Mouse (Mus musculus) CH12.LX (cell line): ENCODE data around the gene Timm44. TPM values are rescaled to one million over a fixed set of nuclear protein-coding genes. Genes with fewer than 3 reads are reported as not detected.

ENCODE experiments used
- DNase-seq: peaks from one replicate; pipeline ENCODE4 v3.0.0-alpha.2; 2013; ENCODE audit errors: extremely low read depth
- H3K27ac ChIP-seq: 2 replicates; pipeline ENCODE4 v1.5.1; 2012; ENCODE audit warnings: low read depth, mild to moderate bottlenecking, control low read depth, moderate library complexity; ENCODE audit not compliant: insufficient read depth
- H3K27me3 ChIP-seq: replicated peaks from 2 replicates; pipeline ENCODE3; 2012; ENCODE audit warnings: inconsistent platforms
- H3K36me3 ChIP-seq, 2 experiments: replicated peaks in 1 of 2; 2 replicates each; pipeline versions ENCODE3 to v1.6.1; 2012; ENCODE audit warnings: inconsistent platforms in 1 of 2, low read length in 1 of 2, mild to moderate bottlenecking in 1 of 2, mixed read lengths in 1 of 2, moderate library complexity in 1 of 2; ENCODE audit not compliant: control insufficient read depth in 1 of 2, insufficient read depth in 1 of 2
- H3K4me1 ChIP-seq, 2 experiments: 2 replicates each; pipeline ENCODE4 v1.6.1; 2012; ENCODE audit warnings: inconsistent platforms in 1 of 2, moderate library complexity in 1 of 2; ENCODE audit not compliant: insufficient read depth in 2 of 2, control insufficient read depth in 1 of 2
- H3K4me2 ChIP-seq: 2 replicates; pipeline ENCODE4 v1.6.1; 2012; ENCODE audit warnings: low read depth, mild to moderate bottlenecking, control low read depth; ENCODE audit not compliant: poor library complexity, insufficient read depth, severe bottlenecking
- H3K4me3 ChIP-seq, 3 experiments: fragments of 150-350 bp in 1 of 3; sonication (generic) in 1 of 3; replicated peaks in 1 of 3; 2 replicates each; pipeline versions ENCODE3 to v1.5.1; 2011 to 2012; ENCODE audit warnings: low read depth in 2 of 3, low read length in 2 of 3, mild to moderate bottlenecking in 2 of 3, moderate library complexity in 2 of 3, control low read depth in 1 of 3, improper control_type of control experiment in 1 of 3, inconsistent platforms in 1 of 3, mixed read lengths in 1 of 3; ENCODE audit not compliant: poor library complexity in 1 of 3
- H3K79me2 ChIP-seq: replicated peaks from 2 replicates; pipeline ENCODE4 v1.6.1; 2012; ENCODE audit warnings: mild to moderate bottlenecking, moderate library complexity; ENCODE audit not compliant: control insufficient read depth, poor library complexity, insufficient read depth, severe bottlenecking; ENCODE audit errors: extremely low read depth
- H3K9ac ChIP-seq: 2 replicates; pipeline ENCODE4 v1.6.1; 2012; ENCODE audit warnings: low read depth, mild to moderate bottlenecking, control low read depth, moderate library complexity; ENCODE audit not compliant: insufficient read depth
- H3K9me3 ChIP-seq: replicated peaks from 2 replicates; pipeline ENCODE3; 2012; ENCODE audit warnings: low read length, inconsistent platforms, mixed read lengths
- BHLHE40 ChIP-seq: IDR thresholded peaks from 2 replicates; pipeline ENCODE4 v1.6.1; 2011; ENCODE audit warnings: mild to moderate bottlenecking, low read depth, low read length, improper control_type of control experiment
- CHD1 ChIP-seq: IDR thresholded peaks from 2 replicates; pipeline ENCODE4 v1.6.1; 2012; ENCODE audit warnings: low read depth, low read length, improper control_type of control experiment, inconsistent platforms
- CHD2 ChIP-seq: IDR thresholded peaks from 2 replicates; pipeline ENCODE4 v1.6.1; 2011; ENCODE audit warnings: low read length, improper control_type of control experiment
- CTCF ChIP-seq, 2 experiments: IDR thresholded peaks in 1 of 2; conservative IDR thresholded peaks in 1 of 2; 2 replicates each; pipeline ENCODE4 v1.5.1; 2011 to 2012; ENCODE audit warnings: low read depth in 2 of 2, low read length in 2 of 2, improper control_type of control experiment in 1 of 2, inconsistent platforms in 1 of 2, mild to moderate bottlenecking in 1 of 2, moderate library complexity in 1 of 2
- ELF1 ChIP-seq: IDR thresholded peaks from 2 replicates; pipeline ENCODE4 v1.6.1; 2014; ENCODE audit warnings: low read depth, mild to moderate bottlenecking, inconsistent platforms, low read length, improper control_type of control experiment
- EP300 ChIP-seq: IDR thresholded peaks from 2 replicates; pipeline ENCODE4 v1.6.1; 2011; ENCODE audit warnings: low read length, improper control_type of control experiment
- HCFC1 ChIP-seq: IDR thresholded peaks from 2 replicates; pipeline ENCODE4 v1.6.1; 2012; ENCODE audit warnings: low read depth, mild to moderate bottlenecking, inconsistent platforms, low read length, improper control_type of control experiment
- IRF4 ChIP-seq: IDR thresholded peaks from 2 replicates; pipeline ENCODE4 v1.6.1; 2014; ENCODE audit warnings: low read depth, mild to moderate bottlenecking, inconsistent platforms, low read length, improper control_type of control experiment
- JUN ChIP-seq: IDR thresholded peaks from 2 replicates; pipeline ENCODE4 v1.6.1; 2011; ENCODE audit warnings: low read depth, mild to moderate bottlenecking, low read length, improper control_type of control experiment, moderate library complexity; ENCODE audit not compliant: insufficient read depth
- JUND ChIP-seq: conservative IDR thresholded peaks from 2 replicates; pipeline ENCODE4 v1.6.1; 2011; ENCODE audit warnings: low read depth, low read length, improper control_type of control experiment
- KAT2A ChIP-seq: IDR thresholded peaks from 2 replicates; pipeline ENCODE4 v1.6.1; 2012; ENCODE audit warnings: low read length, improper control_type of control experiment, inconsistent platforms; ENCODE audit not compliant: insufficient replicate concordance
- MAX ChIP-seq: IDR thresholded peaks from 2 replicates; pipeline ENCODE4 v1.6.1; 2011; ENCODE audit warnings: low read length, improper control_type of control experiment
- MYC ChIP-seq: IDR thresholded peaks from 2 replicates; pipeline ENCODE4 v1.6.1; 2011; ENCODE audit warnings: low read depth, mild to moderate bottlenecking, improper control_type of control experiment, low read length
- PAX5 ChIP-seq: IDR thresholded peaks from 2 replicates; pipeline ENCODE4 v1.6.1; 2012; ENCODE audit warnings: low read length, inconsistent platforms, mixed read lengths
- POLR2AphosphoS2 ChIP-seq: IDR thresholded peaks from 2 replicates; pipeline ENCODE4 v1.6.1; 2011; ENCODE audit warnings: low read depth, low read length, improper control_type of control experiment
- RAD21 ChIP-seq: IDR thresholded peaks from 2 replicates; pipeline ENCODE4 v1.6.1; 2011; ENCODE audit warnings: low read depth, mild to moderate bottlenecking, low read length, improper control_type of control experiment, moderate library complexity
- SIN3A ChIP-seq: IDR thresholded peaks from 2 replicates; pipeline ENCODE4 v1.6.1; 2012; ENCODE audit warnings: low read length, improper control_type of control experiment, inconsistent platforms
- SMC3 ChIP-seq: IDR thresholded peaks from 2 replicates; pipeline ENCODE4 v1.6.1; 2011; ENCODE audit warnings: low read depth, low read length, improper control_type of control experiment
- TBP ChIP-seq: conservative IDR thresholded peaks from 2 replicates; pipeline ENCODE4 v1.6.1; 2011; ENCODE audit warnings: low read depth, low read length, improper control_type of control experiment
- TCF12 ChIP-seq: IDR thresholded peaks from 2 replicates; pipeline ENCODE4 v1.6.1; 2014; ENCODE audit warnings: low read depth, mild to moderate bottlenecking, inconsistent platforms, low read length, improper control_type of control experiment
- ZC3H11A ChIP-seq: IDR thresholded peaks from 2 replicates; pipeline ENCODE4 v1.6.1; 2012; ENCODE audit warnings: low read depth, mild to moderate bottlenecking, inconsistent platforms, low read length, improper control_type of control experiment
- dilution Hi-C: fragments of 300-500 bp; cut with MboI; formaldehyde crosslinking; loops from 2 replicates; pipeline ENCODE4 v1.14.3; 2020; ENCODE audit warnings: low sequenced_read_pairs; ENCODE audit not compliant: extremely low pct_unique_long_range_greater_than_20kb, extremely low pct_ligation_motif_present
- in situ Hi-C: fragments of 300-500 bp; cut with MboI; formaldehyde crosslinking; loops from 3 replicates; pipeline ENCODE4 v1.14.3; 2019; ENCODE audit warnings: low sequenced_read_pairs, low pct_ligation_motif_present, low pct_unique_long_range_greater_than_20kb, mixed read lengths
- polyA plus RNA-seq: library from polyadenylated mRNA; unstranded; fragments of >175 nt; gene quantifications from 2 replicates; pipeline ENCODE4 v1.2.1, GENCODE M21; 2012; ENCODE audit warnings: low read depth; ENCODE audit not compliant: insufficient read length
- total RNA-seq, 2 experiments: library from RNA; depleted of rRNA; stranded (reverse); fragments of 300-350 nt in 1 of 2; fragments of >200 nt in 1 of 2; gene quantifications; 2 replicates each; pipeline ENCODE4 v1.2.3; 2012 to 2014

Timm44 gene
- total and polyA plus RNA-seq, 3 experiments = 109 to 147 (median 143) TPM

GRCm38 (mm10) chr8:4267627-4268026 lies 8.1 kb downstream of the Timm44 start:
- Histone ChIP-seq H3K4me2 (no peak overlapping the region), H3K4me1 (no peaks in the 10 kb centered on the region), H3K27me3 (no peaks in the 10 kb centered on the region), H3K9me3 (no peaks in the 10 kb centered on the region), H3K79me2 (peaks cover under 1% of the 10 kb centered on the region; the same call in 1 of the 2 replicates), H3K36me3 (peaks cover 81 to 94% of the 10 kb centered on the region in 2 experiments), H3K9ac (no peak overlapping the region), H3K27ac (no peak overlapping the region), H3K4me3 (no peak overlapping the region)
- dilution Hi-C loops (no loop called here), in situ Hi-C loops (no loop called here)
- TF ChIP-seq CTCF (conservative IDR thresholded peaks at IDR 0.05 in 1 of 2, IDR thresholded peaks at IDR 0.05 in 1 of 2; ENCODE audit: low read depth in 2 of 2, low read length in 2 of 2) (peak in 1 of 2 experiments; percentile 47; a peak in 2 of 4 replicates), EP300 (no peak), SMC3 (peak; percentile 32)
- no peak for DNase-seq

DNA sequence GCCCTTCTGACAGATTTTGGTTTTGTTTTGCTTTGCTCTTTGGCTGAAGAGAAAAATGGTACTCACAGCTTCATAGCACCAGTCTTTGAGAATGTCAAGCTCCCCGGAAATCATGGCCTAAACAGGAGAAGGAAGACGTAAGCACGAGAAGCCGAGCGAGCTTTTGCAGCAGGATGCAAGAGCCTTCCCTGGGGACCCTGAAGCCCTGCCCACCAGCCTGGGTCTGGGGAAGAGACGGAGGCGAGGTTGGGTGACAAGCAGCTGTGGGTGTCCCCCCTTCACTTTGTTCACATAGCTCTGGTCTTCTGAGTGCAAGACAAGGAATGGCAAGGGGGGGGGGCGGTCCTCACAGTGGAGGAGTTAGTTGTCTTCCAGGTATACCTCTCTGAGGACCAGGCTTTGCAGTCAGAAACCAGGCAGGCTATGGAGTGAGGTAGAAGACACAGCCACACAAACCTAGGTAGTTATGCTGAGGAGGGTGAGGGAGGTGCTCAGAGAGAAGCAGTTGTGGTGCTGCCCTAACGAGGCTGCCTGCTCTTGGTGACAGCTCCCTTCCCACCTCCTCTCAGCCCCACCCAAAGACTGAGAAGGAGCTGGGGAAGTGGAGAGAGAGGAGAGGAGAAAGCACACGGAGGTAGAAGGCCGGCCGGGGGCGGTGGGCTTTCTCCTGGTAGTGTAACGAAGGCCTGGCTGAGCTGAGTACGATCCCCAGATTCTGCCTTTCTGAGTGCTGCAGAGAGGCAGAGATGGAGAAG lies 10.4 kb downstream of the Timm44 start:
- no peak for DNase-seq
- H3K36me3 ChIP-seq = peaks cover 94 to 99% of the 10 kb centered on the region in 2 experiments
- H3K4me2 ChIP-seq = no peak overlapping the region
- in situ Hi-C loops = no loop called here
- TF ChIP-seq CHD1 (no peak), POLR2AphosphoS2 (no peak), TCF12 (no peak), ZC3H11A (no peak), HCFC1 (no peak), BHLHE40 (no peak), JUN (no peak), KAT2A (no peak), IRF4 (no peak), CHD2 (no peak), RAD21 (no peak), EP300 (no peak), PAX5 (no peak), MYC (no peak), MAX (no peak), ELF1 (no peak), JUND (no peak), TBP (no peak), SIN3A (no peak)
- no peaks in the 10 kb centered on the region for H3K4me1 ChIP-seq
- H3K27ac ChIP-seq = no peak overlapping the region
- H3K79me2 ChIP-seq = no peaks in the 10 kb centered on the region
- no peak overlapping the region for H3K4me3 ChIP-seq
- dilution Hi-C loops = no loop called here
- H3K9ac ChIP-seq = no peak overlapping the region
- no peaks in the 10 kb centered on the region for H3K9me3 ChIP-seq
- no peaks in the 10 kb centered on the region for H3K27me3 ChIP-seq
